Mouse (Mus musculus) liver, embryonic 12.5 days (tissue): Measurements from ENCODE around the gene Dab2ip. TPM values are rescaled to one million over a fixed set of nuclear protein-coding genes. Genes with fewer than 3 reads are reported as not detected.

ENCODE experiments used
- ATAC-seq: fragments of 200-750 bp; cut with Nextera tagmentation; 2 replicates; pipeline ENCODE4 v1.8.0; 2017; ENCODE audit warnings: moderate number of reproducible peaks, mild to moderate bottlenecking, moderate library complexity
- H3K27ac ChIP-seq: fragments of 300-500 bp; sonication (generic); 2 replicates; pipeline ENCODE4 v1.5.1; 2016; ENCODE audit warnings: mild to moderate bottlenecking
- H3K27me3 ChIP-seq: fragments of 300-500 bp; sonication (generic); replicated peaks from 2 replicates; pipeline ENCODE4 v1.6.1; 2016; ENCODE audit warnings: mild to moderate bottlenecking, moderate library complexity
- H3K36me3 ChIP-seq: fragments of 300-500 bp; sonication (generic); 2 replicates; pipeline ENCODE4 v1.6.1; 2016; ENCODE audit warnings: mild to moderate bottlenecking, moderate library complexity
- H3K4me1 ChIP-seq: fragments of 300-500 bp; sonication (generic); 2 replicates; pipeline ENCODE4 v1.6.1; 2016
- H3K4me2 ChIP-seq: fragments of 300-500 bp; sonication (generic); 2 replicates; pipeline ENCODE4 v1.6.1; 2016; ENCODE audit warnings: mild to moderate bottlenecking, moderate library complexity
- H3K4me3 ChIP-seq: fragments of 300-500 bp; sonication (generic); 2 replicates; pipeline ENCODE4 v1.5.1; 2016; ENCODE audit warnings: mild to moderate bottlenecking, moderate library complexity
- H3K9ac ChIP-seq: fragments of 300-500 bp; sonication (generic); 2 replicates; pipeline ENCODE4 v1.6.1; 2016; ENCODE audit warnings: mild to moderate bottlenecking, moderate library complexity
- H3K9me3 ChIP-seq: fragments of 300-500 bp; sonication (generic); replicated peaks from 2 replicates; pipeline ENCODE4 v1.6.1; 2016; ENCODE audit warnings: mild to moderate bottlenecking, moderate library complexity
- WGBS: fragments of 180-500 bp; shearing (Covaris S2); methylation state at CpG from one replicate; pipeline ENCODE4 v1.1.7; 2016; ENCODE audit not compliant: insufficient replicate concordance; 5-methylcytosine and 5-hydroxymethylcytosine counted together
- polyA plus RNA-seq: library from polyadenylated mRNA; unstranded; fragments of >200 nt; fragmentation: Nextera tagmentation; extraction: Ambion mirVana; gene quantifications from 2 replicates; pipeline ENCODE4 v1.2.1, GENCODE M21; 2016

The Dab2ip gene
- polyA plus RNA-seq, 1 experiment from 2014 or later = 8.6 TPM

DNA sequence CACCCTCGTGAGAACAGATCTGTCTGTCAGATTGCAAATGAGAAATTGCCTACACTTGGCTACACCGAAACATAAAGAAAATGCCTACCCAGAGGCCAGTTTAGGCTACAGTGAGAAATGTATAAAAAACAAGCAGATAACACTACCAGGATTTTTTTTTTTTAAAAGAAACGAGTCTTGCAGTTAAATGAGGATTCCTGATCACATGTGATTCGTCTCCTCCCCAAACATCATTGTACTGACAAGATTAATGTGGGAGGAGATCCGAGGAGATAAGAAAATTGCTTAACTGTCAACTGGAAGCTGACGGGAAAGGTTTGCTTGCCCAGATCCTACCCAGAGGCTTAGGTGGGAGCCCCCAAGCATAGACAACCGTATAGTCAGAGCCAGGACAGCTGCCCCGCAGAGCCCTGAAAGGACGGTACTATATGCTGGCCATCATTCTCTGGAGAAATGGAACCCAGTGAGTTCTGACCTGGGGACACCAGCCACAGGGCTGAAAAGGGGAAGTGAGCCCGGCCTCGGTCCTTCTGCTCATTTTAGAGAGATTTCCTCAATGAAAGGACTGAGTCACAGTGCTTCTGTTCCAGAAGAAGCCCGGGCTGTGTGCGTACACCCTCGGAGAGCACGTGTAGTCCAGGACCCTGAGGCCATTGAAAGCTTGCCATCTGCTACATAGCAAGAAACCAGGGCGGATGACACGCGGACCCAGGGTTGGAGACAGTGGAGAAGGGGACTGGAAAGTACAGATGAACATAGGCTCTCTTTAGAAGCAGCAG lies 173.8 kb downstream of the Dab2ip start:
- peaks cover 19% of the 10 kb centered on the region for H3K36me3 ChIP-seq
- ATAC-seq = no peak
- H3K27me3 ChIP-seq = no peaks in the 10 kb centered on the region
- no peaks in the 10 kb centered on the region for H3K9me3 ChIP-seq
- no peak overlapping the region for H3K4me3 ChIP-seq
- peak overlapping the region; percentile 39; the same call in 1 of the 2 replicates for H3K27ac ChIP-seq
- 30% methylated on average over 18 of the region's 18 CpGs for WGBS
- H3K4me1 ChIP-seq = peaks cover 20% of the 10 kb centered on the region
- H3K4me2 ChIP-seq = no peak overlapping the region
- H3K9ac ChIP-seq = no peak overlapping the region

- Histone ChIP-seq H3K9ac (no peak overlapping the region), H3K4me2 (no peak overlapping the region), H3K27me3 (no peaks in the 10 kb centered on the region), H3K9me3 (no peaks in the 10 kb centered on the region), H3K36me3 (no peaks in the 10 kb centered on the region), H3K4me1 (no peaks in the 10 kb centered on the region), H3K27ac (no peak overlapping the region), H3K4me3 (no peak overlapping the region)
- 90% methylated on average over 2 of the region's 2 CpGs for WGBS
- no peak for ATAC-seq
Observed at GRCm38 (mm10) chr2:35735001-35735400, 176.9 kb downstream of the Dab2ip start.

DNA sequence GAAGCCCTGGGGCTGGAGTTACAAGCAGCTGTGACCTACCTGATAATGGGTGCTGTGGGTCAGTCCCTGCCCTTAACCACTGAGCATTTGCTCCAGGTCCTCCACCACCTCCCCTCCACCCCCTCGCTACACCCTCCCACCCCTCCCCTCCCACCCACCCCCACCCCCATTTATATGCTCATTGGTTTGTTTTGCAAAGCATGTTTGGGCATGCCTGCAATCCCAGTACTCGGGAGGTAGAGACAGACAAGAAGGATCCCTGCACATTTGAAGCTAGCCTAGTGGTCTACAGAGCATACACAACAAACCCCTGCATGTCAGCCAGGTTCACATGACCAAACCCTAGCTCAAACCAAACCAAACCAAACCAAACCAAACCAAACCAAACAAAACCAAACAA lies 178.0 kb downstream of the Dab2ip start:
- no peaks in the 10 kb centered on the region for H3K4me1 ChIP-seq
- no peak for ATAC-seq
- H3K4me2 ChIP-seq = no peak overlapping the region

DNA sequence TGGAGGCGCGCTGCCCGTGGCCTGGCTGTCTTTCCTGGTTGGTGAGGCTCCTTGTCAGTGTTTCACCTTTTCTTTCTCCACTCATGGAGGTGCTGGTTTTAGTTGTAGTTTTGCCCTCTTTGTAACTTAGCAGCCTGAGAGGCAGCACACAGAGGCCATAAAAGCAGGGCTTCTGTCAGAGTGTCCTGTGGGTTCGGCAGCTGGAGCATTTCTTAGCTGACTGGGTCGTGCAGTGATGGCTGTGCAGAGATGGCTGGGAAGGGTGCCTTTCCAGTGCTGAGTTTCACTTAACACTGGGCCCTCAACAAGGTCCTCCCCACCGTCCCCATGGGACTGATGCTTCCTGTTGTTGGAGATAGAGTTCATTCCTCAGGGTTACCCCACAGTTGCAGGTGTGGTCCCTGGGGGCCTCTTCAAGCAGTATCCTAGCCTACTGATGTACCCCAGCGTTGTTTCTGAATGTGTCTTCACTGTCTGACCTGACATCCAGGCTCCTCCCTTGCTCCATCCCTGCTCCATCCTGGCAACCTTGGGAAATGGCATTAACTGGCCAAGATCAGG lies 179.5 kb downstream of the Dab2ip start:
- Histone ChIP-seq H3K4me1 (no peaks in the 10 kb centered on the region), H3K9ac (no peak overlapping the region), H3K4me3 (no peak overlapping the region), H3K9me3 (no peaks in the 10 kb centered on the region), H3K27ac (no peak overlapping the region), H3K4me2 (no peak overlapping the region), H3K36me3 (no peaks in the 10 kb centered on the region), H3K27me3 (no peaks in the 10 kb centered on the region)
- no peak for ATAC-seq
- WGBS = 64% methylated on average over 7 of the region's 7 CpGs

More for the DNA sequence above, 178.0 kb downstream of the Dab2ip start:
- H3K27me3 ChIP-seq = no peaks in the 10 kb centered on the region
- H3K4me3 ChIP-seq = no peak overlapping the region
- H3K27ac ChIP-seq = no peak overlapping the region
- H3K9me3 ChIP-seq = no peaks in the 10 kb centered on the region
- no peaks in the 10 kb centered on the region for H3K36me3 ChIP-seq
- 39% methylated on average over 2 of the region's 2 CpGs for WGBS
- H3K9ac ChIP-seq = no peak overlapping the region

GRCm38 (mm10) chr2:35739669-35740254 lies 181.7 kb downstream of the Dab2ip start:
- Histone ChIP-seq H3K4me3 (no peak overlapping the region), H3K4me2 (no peak overlapping the region), H3K9ac (no peak overlapping the region), H3K4me1 (no peaks in the 10 kb centered on the region), H3K27me3 (no peaks in the 10 kb centered on the region), H3K36me3 (no peaks in the 10 kb centered on the region), H3K27ac (no peak overlapping the region), H3K9me3 (no peaks in the 10 kb centered on the region)
- WGBS = 59% methylated on average over 13 of the region's 13 CpGs
- ATAC-seq = no peak

- WGBS = 73% methylated on average over 10 of the region's 10 CpGs
- Histone ChIP-seq H3K9ac (no peak overlapping the region), H3K27me3 (peaks cover 3% of the 10 kb centered on the region; the same call in 1 of the 2 replicates), H3K36me3 (no peaks in the 10 kb centered on the region), H3K4me3 (no peak overlapping the region), H3K4me1 (no peaks in the 10 kb centered on the region), H3K27ac (no peak overlapping the region), H3K9me3 (no peaks in the 10 kb centered on the region), H3K4me2 (no peak overlapping the region)
- ATAC-seq = no peak
Observed at GRCm38 (mm10) chr2:35745876-35746275, 187.8 kb downstream of the Dab2ip start.

- Histone ChIP-seq H3K4me1 (no peaks in the 10 kb centered on the region), H3K27ac (no peak overlapping the region), H3K27me3 (peaks cover 3% of the 10 kb centered on the region; the same call in 1 of the 2 replicates), H3K36me3 (no peaks in the 10 kb centered on the region), H3K9me3 (no peaks in the 10 kb centered on the region), H3K4me3 (no peak overlapping the region), H3K9ac (no peak overlapping the region), H3K4me2 (no peak overlapping the region)
- ATAC-seq = no peak
- WGBS = 30% methylated on average over 5 of the region's 7 CpGs
Observed at GRCm38 (mm10) chr2:35746638-35747037, 188.6 kb downstream of the Dab2ip start.

- H3K4me2 ChIP-seq = no peak overlapping the region
- WGBS = 67% methylated on average over 12 of the region's 12 CpGs
- no peaks in the 10 kb centered on the region for H3K9me3 ChIP-seq
- no peak overlapping the region for H3K9ac ChIP-seq
- no peak for ATAC-seq
- H3K4me1 ChIP-seq = no peaks in the 10 kb centered on the region
- peaks cover 3% of the 10 kb centered on the region; the same call in 1 of the 2 replicates for H3K27me3 ChIP-seq
- no peak overlapping the region for H3K4me3 ChIP-seq
- no peak overlapping the region for H3K27ac ChIP-seq
- no peaks in the 10 kb centered on the region for H3K36me3 ChIP-seq
Observed at GRCm38 (mm10) chr2:35747371-35748035, 189.4 kb downstream of the Dab2ip start.

DNA sequence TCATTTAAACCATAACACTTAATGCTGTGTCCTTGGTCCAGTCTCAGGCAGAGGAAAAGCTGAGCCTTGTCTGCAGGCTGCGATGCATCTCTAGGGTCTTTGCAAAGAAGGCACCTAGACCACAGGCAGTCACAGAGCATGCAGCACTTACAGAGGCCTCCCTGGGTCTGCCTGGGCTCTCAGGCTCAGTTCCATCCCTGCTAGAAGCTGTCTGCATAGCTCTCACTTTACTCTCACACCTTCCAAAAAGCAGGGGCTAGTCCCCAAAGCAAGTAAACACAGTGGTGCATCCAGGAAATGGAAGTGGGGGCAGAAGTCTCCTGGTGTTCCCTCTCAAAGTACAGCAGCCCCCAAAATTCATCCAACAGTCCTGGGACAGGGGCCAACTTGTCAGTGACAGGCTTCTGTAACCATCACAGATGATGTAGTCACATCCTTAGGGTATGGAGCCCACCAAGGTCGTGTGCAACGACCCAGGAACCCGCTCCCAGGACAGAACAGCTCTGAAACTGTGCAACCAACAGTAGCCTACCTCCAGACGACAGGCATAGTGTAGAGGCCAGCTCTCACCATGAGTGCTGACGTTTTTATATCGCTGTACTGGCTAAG lies 192.6 kb downstream of the Dab2ip start:
- 61% methylated on average over 7 of the region's 7 CpGs for WGBS
- no peak for ATAC-seq

GRCm38 (mm10) chr2:35751781-35752505 lies 193.9 kb downstream of the Dab2ip start:
- WGBS = 67% methylated on average over 18 of the region's 18 CpGs
- no peak overlapping the region for H3K4me3 ChIP-seq
- H3K27me3 ChIP-seq = peaks cover 5% of the 10 kb centered on the region; the same call in 1 of the 2 replicates
- H3K27ac ChIP-seq = no peak overlapping the region
- no peaks in the 10 kb centered on the region for H3K36me3 ChIP-seq
- H3K4me2 ChIP-seq = no peak overlapping the region
- ATAC-seq = no peak
- no peaks in the 10 kb centered on the region for H3K4me1 ChIP-seq
- no peak overlapping the region for H3K9ac ChIP-seq
- H3K9me3 ChIP-seq = no peaks in the 10 kb centered on the region

More for the DNA sequence above, 192.6 kb downstream of the Dab2ip start:
- H3K4me3 ChIP-seq = no peak overlapping the region
- H3K27me3 ChIP-seq = peaks cover 8% of the 10 kb centered on the region; the same call in 1 of the 2 replicates
- H3K36me3 ChIP-seq = no peaks in the 10 kb centered on the region
- no peak overlapping the region for H3K4me2 ChIP-seq
- H3K9me3 ChIP-seq = no peaks in the 10 kb centered on the region
- H3K9ac ChIP-seq = no peak overlapping the region
- H3K4me1 ChIP-seq = no peaks in the 10 kb centered on the region
- no peak overlapping the region for H3K27ac ChIP-seq

- no peak overlapping the region for H3K4me2 ChIP-seq
- ATAC-seq = no peak
- no peak overlapping the region for H3K27ac ChIP-seq
- H3K4me3 ChIP-seq = no peak overlapping the region
- WGBS = 31% methylated on average over 7 of the region's 7 CpGs
- H3K9me3 ChIP-seq = no peaks in the 10 kb centered on the region
- no peak overlapping the region for H3K9ac ChIP-seq
- H3K36me3 ChIP-seq = no peaks in the 10 kb centered on the region
- peaks cover 5% of the 10 kb centered on the region; the same call in 1 of the 2 replicates for H3K27me3 ChIP-seq
- H3K4me1 ChIP-seq = no peaks in the 10 kb centered on the region
Observed at GRCm38 (mm10) chr2:35756467-35756866, 198.4 kb downstream of the Dab2ip start.
